Mouse (Mus musculus): ENCODE data around the gene Degs2.
"Not testable (repeated sequence)": the region's sequence is repeated elsewhere in the genome, so short reads cannot be mapped to it uniquely, and the experiment has no call there.

Degs2 gene

DNA sequence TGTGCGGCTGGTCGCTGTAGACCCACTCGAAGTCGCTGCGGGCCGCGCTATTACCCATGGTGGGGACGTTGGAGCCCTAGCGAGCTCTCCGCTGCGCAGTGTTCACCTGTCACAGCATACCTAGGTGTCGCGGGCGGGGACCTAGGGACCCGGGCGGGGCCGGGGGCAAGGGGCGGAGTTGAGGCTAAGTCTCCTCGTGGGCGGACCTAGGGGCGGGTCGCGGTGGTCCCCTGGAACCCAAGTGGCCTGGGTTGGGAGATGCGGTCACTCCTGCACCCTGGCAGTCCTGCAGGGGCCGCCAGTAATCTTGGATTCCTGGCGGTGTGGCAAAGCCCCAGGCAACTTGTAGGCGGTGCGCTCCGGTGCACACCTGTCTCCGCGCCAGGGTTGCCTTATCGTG is at the start of gene Degs2:
Degs2 (minus strand) TSS at position 131 of the 400 bp plus-strand sequence.
- DNase-seq (ENCODE audit: low spot score) = peak; percentile 38

DNA sequence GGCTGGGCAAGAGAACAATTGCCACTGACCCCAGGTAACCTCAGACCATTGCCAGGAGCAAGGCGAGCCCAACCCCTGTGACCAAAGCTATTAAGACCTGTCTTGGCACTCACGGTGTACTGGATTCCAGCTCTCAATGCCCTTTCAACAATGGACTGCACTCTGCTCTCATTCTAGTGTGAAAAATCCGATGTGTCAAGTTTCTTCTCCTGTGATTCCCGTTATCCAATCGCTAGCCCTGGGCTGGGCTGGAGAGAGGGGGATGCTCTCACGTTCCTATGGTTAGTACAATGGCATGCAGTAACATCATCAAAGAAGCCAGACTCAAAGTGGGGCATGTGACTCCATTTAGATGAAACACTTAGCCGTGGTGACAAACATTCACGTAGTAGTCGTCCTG is 49.7 kb upstream of the Degs2 start:
- DNase-seq (ENCODE audit: low spot score) = no peak

DNA sequence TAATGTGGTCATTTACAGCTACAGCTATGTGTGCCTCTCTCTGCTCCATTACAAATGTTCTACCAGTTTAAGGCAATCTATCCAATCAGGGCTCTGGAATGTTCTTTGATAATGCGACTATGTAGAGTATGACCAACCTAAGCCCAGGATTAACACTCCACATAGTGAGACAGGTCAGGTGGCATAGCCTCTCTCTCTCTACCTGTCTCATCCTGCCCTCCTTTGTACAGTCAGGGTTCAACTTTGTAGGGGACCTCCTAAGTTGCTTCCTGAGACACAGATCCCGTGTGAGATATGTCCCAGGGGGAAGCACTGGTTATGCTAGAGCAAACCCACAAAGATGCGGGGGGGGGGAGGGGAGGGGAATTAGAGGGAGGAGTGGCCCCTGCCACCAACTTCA is 48.1 kb upstream of the Degs2 start:
- no peak for DNase-seq (ENCODE audit: low spot score)

DNA sequence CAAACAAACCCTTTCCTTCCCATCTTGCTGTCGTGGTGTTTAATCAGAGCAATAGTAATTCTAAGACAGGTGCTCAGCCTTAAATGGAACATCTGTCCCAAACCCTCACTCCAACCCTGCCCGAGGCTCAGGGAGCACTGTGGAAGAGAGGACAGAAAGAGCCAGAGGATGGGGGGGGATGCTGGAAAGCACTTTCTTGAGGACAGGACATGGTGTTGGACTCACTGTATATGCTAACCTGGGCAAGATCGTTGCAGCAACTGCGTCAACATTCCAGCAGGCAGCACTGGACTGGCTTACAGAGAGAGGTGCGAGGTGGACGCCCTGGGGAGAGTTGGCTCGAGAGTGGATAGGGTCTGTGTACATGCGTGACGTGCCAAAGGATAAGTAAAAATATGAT is 47.3 kb upstream of the Degs2 start:
- DNase-seq (ENCODE audit: low spot score) = no peak

DNA sequence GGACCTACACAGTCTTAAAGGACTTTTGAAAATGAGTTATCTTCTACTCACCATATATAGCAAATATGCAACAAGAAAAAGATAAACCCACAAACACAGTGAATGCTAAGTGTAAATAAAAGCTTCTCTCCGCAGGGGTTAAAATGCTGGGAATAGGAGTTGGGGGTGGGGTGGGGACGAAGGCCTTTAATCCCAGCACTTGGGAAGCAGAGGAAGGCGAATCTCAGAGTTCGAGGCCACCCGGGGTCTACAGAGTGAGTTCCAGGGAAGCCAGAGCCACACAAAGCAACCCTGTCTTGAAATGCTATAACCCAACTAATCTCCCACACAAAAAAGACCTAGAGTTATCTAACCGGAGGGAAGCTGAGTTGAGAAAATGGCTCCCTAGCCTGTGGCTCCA is 46.9 kb upstream of the Degs2 start:
- no peak for DNase-seq (ENCODE audit: low spot score)

DNA sequence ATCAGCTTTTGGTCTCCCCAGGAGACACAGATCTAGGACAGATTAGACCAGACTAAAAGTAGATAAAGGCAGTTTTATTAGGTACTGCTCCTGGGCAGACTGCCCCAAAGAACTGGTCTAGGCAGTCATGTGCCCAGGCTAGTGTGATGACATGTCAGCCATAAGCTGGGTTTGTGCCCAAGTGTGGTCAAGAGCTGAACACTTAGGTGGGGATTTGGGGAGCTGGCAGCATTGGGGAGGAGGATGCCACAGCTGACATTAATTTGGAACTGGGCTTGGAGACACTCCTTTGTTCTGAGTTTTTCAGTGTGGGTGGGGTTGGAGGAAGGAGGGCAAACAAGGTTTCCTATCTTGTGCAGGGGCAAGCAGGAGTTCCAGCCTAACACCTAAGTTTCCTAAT is 43.9 kb upstream of the Degs2 start:
- DNase-seq (ENCODE audit: low spot score) = no peak

DNA sequence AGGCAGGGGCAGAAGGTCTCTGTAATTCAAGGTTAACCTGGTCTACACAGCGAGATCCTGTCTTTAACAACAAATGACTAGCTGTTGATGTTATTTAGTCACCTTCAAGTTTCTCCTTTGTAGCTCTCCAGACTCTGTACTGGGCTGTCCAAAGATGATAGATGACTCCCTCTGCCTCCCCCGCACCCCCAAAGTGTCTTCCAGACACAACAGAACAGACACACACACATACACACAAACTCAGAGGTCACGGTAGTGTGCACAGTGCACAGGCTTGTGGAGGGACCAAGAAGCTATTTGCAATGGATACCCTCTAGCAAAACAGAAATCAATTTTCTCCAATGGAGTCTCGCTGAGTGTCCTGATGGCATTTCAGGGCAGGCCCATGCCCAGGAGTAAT is 40.1 kb upstream of the Degs2 start:
- DNase-seq (ENCODE audit: low spot score) = no peak

DNA sequence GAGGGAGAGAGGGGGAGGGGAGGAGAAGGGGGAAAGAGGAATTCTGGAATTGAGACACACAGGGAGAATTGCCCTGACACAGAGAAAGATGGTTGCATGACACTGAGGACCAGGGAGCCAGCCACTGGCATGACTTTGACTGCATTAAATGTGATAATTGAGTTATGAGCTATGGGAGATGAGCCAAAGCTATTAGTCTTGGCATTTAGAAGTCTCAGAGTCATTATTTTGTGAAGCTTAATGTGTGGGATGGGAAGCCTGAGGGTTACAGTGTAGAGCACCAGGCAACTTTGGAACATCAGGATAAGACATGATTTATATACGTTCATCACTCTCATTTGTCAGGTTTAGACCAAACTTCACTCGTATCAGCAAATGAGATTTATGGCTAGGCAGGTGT is 39.4 kb upstream of the Degs2 start:
- DNase-seq (ENCODE audit: low spot score) = no peak

DNA sequence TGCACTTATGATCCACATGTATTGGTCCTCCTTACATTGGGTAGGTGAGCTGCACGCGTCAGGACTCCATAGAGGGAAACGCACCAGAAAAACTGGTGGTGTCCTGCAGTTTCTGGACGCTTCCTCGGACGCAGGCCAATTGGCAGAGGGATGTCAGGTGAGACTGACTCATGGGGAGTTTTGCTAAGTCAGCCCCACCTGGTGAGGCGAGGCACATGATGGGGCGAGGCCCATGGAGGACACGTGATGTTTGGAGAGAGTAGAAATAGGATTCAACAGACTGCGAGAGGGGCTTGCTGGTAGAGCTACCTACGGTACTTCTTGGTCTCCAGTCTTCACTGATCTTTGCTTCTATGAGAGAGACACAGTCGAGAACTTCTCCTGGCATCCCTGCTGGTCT is 36.6 kb upstream of the Degs2 start:
- no peak for DNase-seq (ENCODE audit: low spot score)

DNA sequence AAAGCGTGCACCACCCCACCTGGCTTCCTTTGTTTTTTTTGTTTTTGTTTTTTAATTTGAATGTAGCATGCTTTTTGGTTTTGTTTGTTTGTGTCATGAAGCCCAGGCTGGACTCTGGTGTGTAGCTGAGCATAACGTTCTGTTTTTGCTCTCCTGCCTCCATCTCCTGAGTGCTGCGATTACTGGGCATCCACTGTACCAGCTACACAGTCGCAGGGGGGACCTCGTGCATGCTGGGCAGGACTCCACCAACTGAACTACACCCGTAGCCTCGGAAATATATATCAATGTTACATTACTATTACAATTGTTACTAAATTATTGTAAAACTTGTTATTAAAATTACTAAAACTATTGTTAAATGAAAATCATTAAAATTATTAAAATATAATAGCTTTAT is 35.7 kb upstream of the Degs2 start:
- no peak for DNase-seq (ENCODE audit: low spot score)

DNA sequence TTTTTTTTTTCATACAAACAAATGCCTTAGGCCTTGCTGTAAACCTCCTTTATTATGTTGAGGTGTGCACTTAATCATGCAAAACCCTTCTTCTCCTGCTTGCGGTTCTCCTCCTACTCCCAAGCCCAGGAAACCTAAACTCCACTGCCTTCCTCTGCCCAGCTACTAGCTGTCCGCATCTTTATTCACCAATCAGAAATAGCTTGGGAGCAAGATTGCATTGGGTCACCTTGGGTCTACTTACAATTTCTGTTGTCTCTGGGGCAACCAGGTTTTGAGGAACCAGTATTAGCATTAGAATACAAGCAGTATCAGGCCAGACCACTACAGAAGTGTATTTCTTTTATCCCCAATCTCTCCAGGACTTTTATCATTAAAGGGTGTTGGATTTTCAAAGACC is 32.3 kb upstream of the Degs2 start:
- no peak for DNase-seq (ENCODE audit: low spot score)

DNA sequence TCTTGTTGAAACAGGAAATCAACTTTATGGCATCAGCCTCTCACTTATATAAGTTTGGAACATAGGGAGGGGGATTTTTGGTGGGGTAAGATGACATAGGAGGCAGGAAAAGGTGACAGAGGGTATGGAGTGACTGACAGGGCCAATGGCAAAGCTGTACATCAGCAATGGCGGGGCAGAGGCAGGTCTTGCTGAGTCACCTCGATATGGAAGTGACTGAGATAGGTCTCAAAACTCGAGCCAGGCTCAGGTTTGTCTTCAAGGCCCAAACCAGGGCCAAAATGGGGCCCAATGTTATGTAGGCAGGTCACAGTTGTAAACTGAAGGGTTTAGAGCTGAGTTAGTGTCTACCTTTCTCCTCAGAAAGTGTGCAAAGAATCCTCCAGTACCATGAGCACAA is 21.7 kb upstream of the Degs2 start:
- DNase-seq (ENCODE audit: low spot score) = no peak

DNA sequence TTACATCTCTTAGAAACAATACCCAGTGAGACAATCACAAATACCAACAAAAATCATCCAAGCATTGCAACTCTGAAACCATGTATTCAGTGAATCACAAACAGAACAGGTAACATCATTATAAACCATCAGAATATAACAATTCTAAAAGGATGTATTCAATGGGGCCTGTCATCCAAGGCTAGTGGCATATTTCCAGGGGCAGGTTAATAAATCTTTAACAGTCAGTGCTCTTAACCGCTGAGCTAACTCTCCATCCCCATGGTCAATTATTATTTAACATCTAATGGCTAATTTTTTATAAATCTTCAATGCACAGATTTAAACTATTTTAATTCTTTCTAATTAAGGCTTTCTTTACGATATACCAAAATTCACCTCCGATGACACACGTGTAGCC is 20.3 kb upstream of the Degs2 start:
- DNase-seq (ENCODE audit: low spot score) = no peak

DNA sequence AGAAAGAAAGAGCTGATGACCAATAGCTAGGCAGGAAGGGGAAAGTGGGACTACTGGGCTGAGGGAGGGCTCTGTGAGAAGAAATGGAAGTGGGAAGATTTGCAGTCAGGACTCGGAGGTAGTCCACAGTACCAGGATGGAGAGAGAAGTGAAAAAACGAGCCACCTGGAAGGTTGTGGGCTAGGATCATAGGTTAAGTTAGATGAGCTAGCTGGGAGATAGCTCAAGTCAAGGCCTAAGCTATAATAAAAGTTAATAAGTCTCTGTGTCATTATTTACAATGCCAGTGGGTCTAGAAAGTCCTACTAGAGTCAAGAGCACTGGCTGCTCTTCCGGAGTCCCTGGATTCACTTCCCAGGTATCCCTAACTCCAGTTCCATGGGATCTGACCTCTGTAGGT is 16.4 kb upstream of the Degs2 start:
- DNase-seq (ENCODE audit: low spot score) = no peak

DNA sequence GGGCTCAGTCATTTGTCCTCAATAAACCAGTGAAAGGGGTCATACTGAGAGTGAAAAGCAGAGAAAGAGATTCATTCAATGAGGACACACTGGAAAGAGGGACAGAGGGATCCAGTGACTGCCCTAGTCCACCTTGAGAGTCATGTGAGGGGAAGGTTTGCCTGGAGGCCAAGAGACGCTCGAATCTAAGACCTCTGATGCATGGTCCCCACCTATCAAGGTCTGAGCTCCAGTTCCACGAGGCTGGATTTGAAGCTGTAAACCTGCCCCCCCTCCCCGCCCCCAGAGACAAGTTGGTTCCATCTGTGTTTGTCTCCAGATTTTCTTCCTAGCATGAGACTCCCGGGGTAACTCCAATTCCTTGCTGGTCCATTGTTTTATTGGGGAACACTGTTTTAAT is 13.7 kb upstream of the Degs2 start:
- DNase-seq (ENCODE audit: low spot score) = no peak

DNA sequence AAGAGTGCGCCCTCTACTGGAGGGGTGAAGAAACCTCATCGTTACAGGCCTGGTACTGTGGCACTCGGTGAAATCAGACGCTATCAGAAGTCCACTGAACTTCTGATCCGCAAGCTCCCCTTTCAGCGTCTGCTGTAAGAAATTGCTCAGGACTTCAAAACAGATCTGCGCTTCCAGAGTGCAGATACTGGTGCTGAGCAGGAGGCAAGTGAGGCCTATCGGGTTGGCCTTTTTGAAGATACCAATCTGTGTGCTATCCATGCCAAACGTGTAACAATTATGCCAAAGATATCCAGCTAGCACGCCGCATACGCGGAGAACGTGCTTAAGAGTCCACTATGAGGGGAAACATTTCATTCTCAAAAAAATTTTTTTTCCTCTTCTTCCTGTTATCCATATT is 11.9 kb upstream of the Degs2 start:
- not testable (repeated sequence) for DNase-seq (ENCODE audit: low spot score)

DNA sequence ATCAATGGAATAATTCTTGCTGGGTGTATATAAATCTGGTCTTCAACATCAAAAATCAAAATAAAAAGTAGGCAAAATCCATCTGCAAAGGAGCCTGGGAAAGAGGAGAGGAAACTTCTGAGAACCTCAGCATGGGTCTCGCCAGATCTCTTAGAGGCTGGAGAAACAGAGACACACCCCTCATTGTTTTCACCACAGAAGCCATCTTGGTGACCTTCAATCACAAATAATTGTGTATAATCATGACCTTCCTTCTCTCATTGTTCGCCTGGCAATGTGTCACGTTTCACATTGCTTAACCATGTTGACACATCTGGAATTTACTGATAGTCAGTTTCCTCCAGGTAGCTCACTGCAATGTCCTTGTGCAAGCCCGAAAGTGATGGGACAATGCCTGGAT is 10.4 kb upstream of the Degs2 start:
- no peak for DNase-seq (ENCODE audit: low spot score)

DNA sequence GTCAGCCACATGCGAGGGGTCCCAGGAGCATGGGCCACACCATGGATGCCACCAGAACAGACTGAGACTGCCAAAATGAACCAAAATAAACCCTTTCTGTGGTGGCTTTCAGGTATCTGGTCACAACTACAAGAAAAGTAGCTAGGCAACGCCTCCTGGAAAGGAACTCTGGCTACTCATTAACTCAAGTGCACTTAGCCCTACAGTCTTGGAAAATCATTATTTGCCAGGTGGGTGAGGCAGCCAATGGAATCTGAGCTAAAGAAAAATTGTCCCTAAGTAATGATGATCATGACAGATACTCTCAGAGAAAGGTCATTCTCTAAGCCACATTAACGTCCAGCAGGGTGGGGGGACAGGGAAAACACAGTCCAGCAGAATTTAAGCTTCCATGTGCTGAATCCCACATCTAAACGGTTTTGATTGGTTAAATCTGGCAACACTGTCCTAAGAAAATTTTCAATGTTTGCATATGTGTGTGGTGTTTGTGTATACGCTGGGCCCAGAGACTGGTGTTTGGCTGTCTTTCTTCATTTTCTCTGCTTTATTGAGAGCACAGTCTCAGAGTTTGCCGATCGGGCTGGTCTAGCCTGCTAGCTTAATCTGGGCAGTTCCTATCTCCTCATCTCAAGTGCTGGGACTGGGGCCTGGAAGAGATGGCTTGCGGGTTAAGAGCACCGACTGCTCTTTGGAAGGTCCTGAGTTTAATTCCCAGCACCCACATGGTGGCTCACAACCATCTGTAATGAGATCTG is 8.9 kb upstream of the Degs2 start:
- DNase-seq (ENCODE audit: low spot score) = no peak

DNA sequence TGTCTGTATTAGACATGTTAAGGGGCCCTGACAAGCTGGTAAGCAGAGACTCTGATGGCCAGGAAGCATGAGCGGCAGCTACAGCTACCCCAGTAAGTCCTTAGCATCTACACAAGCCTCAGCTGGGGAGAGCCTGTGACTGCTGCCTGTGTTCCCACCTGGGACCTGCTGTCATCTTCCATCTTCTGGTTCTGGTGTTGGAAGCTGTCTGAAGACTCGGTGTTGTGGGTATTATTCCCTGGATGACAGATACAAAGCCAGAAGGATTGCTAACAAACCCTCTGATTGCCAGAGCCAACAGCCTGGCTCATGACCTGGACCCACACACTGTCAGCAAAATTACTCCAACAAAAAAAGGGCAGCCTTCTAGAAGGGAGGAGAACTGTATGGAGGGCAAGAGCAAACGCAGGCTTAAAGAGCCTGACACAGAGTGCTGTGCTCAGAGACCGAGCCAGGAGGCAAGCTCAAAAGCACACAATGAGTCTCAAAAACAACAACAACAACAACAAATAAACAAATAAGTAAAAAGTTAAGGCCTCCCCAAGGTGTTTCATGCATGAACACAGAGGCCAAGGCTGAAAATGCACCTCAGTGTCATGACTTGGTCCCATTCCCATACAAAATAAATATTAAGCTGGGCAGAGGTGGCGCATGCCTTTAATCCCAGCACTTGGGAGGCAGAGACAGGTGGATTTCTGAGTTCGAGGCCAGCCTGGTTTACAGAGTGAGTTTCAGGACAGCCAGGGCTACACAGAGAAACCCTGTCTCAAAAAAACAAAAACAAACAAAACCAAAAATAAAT is 8.1 kb upstream of the Degs2 start:
- no peak for DNase-seq (ENCODE audit: low spot score)

DNA sequence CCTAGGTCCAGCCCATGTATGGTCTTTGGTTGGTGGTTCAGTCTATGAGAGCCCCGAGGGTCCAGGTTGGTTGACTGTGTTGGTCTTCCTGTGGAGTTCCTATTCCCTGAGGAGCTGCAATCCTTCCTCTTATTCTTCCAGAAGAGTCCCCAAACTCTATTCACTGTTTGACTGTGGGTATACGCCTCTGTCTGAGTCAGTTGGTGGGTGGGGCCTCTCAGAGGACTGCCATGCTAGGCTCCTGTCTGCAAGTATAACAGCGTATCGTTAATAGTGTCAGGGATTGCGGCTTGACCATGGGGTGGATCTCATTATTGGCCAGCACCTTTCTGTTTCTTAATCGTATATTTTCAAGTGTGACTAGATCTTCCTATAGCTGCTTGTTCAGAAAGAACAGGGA is 7.3 kb upstream of the Degs2 start:
- no peak for DNase-seq (ENCODE audit: low spot score)

DNA sequence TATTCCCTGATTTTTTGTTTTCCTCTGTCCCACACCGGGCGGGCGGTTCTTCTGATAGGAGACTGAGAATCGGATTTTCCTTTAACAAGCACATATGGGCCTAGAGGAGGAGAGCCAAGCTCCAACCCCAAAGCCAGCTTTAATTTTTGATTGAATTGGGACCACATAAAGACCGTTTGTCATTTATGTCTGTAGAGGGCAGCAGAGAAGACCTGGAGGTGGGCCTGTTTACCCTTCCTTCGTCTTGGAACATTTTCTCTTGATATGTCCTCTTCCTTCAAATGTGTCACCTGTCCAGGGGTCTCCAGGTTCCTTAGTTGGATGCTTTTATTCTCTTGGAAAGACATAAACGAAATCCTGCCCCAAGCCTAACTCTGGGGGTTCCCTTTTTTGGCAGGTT is 4.0 kb upstream of the Degs2 start:
- DNase-seq (ENCODE audit: low spot score) = no peak

DNA sequence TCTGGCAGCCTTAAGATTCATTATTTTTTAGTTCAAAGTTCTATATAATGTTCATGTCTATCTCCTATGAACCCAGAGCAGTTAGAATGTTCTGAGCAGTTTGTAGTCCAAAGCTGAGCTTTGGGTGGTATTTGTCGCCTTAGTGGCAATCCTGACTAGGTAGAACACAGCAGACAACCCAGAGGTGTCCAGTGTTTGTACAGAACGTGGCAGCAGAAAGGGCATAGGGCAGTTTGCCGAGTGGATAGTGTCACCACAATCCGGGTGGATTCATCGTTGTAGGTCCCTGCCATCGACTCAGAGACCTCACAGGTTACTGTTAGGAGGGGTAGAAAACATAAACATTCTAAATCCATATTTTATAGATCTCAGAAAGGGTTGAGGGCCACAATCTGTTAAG is 3.4 kb upstream of the Degs2 start:
- no peak for DNase-seq (ENCODE audit: low spot score)

DNA sequence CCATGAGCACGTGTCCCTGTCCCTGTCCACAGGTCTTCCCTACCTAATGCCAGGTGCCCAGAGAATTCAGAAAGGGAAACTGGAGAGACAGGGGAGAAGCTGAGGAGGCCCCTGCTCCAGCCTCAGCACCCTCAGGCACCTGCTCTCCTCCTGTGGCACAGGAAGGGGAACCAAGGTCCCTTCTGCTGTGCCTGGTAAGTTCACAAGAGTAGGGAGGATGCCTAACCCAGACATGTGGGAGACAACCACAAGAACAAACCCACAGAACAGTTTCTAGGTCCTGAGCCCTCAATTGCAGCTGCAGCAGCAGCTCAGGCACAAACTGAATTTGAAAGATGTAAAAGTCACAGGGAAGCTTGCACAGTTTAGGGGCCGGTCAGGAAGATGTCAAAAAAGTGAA is 894 bp downstream of the Degs2 start:
- no peak for DNase-seq (ENCODE audit: low spot score)

DNA sequence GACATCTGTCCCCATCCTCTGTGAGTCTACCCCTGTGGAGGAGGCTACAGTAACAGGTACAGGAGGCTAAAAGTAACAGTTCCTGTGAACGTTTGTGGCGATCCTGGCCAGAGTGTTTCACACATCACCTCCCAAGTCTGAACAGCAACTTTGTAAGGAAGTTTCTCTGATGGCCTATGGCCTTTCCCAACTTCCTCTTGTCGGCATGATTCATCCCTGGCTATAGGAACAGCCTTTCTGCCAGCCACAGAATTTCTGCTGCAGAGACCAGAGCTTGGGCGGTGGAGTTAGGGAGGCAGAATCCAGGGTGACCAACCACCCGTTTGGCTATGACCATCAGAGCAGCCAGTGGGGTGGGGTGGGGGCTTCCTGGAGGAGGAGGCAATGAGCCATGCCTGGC is 2.1 kb downstream of the Degs2 start:
- DNase-seq (ENCODE audit: low spot score) = no peak
